Mouse (Mus musculus): ENCODE measurements around the gene Tfb1m.

The Tfb1m gene

GRCm38 (mm10) chr17:3557331-3558311 is at the start of gene Tfb1m:
Tfb1m (minus strand) TSS chr17:3557781.
- peak; percentile 97 for DNase-seq (ENCODE audit: extremely low read depth, low read depth)

- DNase-seq (ENCODE audit: extremely low read depth, low read depth): no peak
Measured at GRCm38 (mm10) chr17:3602954-3603672, 45.5 kb upstream of the Tfb1m start.

- no peak for DNase-seq (ENCODE audit: extremely low read depth, low read depth)
Measured at GRCm38 (mm10) chr17:3598393-3598792, 40.8 kb upstream of the Tfb1m start.

- no peak for DNase-seq (ENCODE audit: extremely low read depth, low read depth)
Measured at GRCm38 (mm10) chr17:3597866-3598265, 40.3 kb upstream of the Tfb1m start.

GRCm38 (mm10) chr17:3597130-3597529 is 39.5 kb upstream of the Tfb1m start:
- DNase-seq (ENCODE audit: extremely low read depth, low read depth): no peak

- peak; percentile 28 for DNase-seq (ENCODE audit: extremely low read depth, low read depth)
Measured at GRCm38 (mm10) chr17:3570876-3571275, 13.3 kb upstream of the Tfb1m start.

- DNase-seq (ENCODE audit: extremely low read depth, low read depth): no peak
Measured at GRCm38 (mm10) chr17:3562405-3562804, 4.8 kb upstream of the Tfb1m start.

GRCm38 (mm10) chr17:3560534-3560933 is 3.0 kb upstream of the Tfb1m start:
- no peak for DNase-seq (ENCODE audit: extremely low read depth, low read depth)

- DNase-seq (ENCODE audit: extremely low read depth, low read depth): no peak
Measured at GRCm38 (mm10) chr17:3558356-3558870, 832 bp upstream of the Tfb1m start.

GRCm38 (mm10) chr17:3556251-3556650 is 1.3 kb downstream of the Tfb1m start:
- DNase-seq (ENCODE audit: extremely low read depth, low read depth): peak; percentile 9

GRCm38 (mm10) chr17:3547725-3548124 is 9.9 kb downstream of the Tfb1m start:
- DNase-seq (ENCODE audit: extremely low read depth, low read depth): no peak

GRCm38 (mm10) chr17:3541033-3541432 is 16.5 kb downstream of the Tfb1m start:
- no peak for DNase-seq (ENCODE audit: extremely low read depth, low read depth)

- DNase-seq (ENCODE audit: extremely low read depth, low read depth): no peak
Measured at GRCm38 (mm10) chr17:3540304-3540703, 17.3 kb downstream of the Tfb1m start.

- no peak for DNase-seq (ENCODE audit: extremely low read depth, low read depth)
Measured at GRCm38 (mm10) chr17:3533425-3533824, 24.2 kb downstream of the Tfb1m start.

- DNase-seq (ENCODE audit: extremely low read depth, low read depth): no peak
Measured at GRCm38 (mm10) chr17:3532254-3532653, 25.3 kb downstream of the Tfb1m start, which contains the start of gene Cldn20. Cldn20 (plus strand) TSS chr17:3532554.

GRCm38 (mm10) chr17:3531641-3532040 is 25.9 kb downstream of the Tfb1m start:
- DNase-seq (ENCODE audit: extremely low read depth, low read depth): no peak

GRCm38 (mm10) chr17:3530549-3530948 is 27.0 kb downstream of the Tfb1m start:
- DNase-seq (ENCODE audit: extremely low read depth, low read depth): no peak

- no peak for DNase-seq (ENCODE audit: extremely low read depth, low read depth)
Measured at GRCm38 (mm10) chr17:3529523-3529922, 28.1 kb downstream of the Tfb1m start.

- no peak for DNase-seq (ENCODE audit: extremely low read depth, low read depth)
Measured at GRCm38 (mm10) chr17:3527841-3528471, 29.6 kb downstream of the Tfb1m start.

- no peak for DNase-seq (ENCODE audit: extremely low read depth, low read depth)
Measured at GRCm38 (mm10) chr17:3520344-3520743, 37.2 kb downstream of the Tfb1m start.

GRCm38 (mm10) chr17:3516406-3516805 is 41.2 kb downstream of the Tfb1m start:
- no peak for DNase-seq (ENCODE audit: extremely low read depth, low read depth)
